Mouse (Mus musculus): ENCODE measurements around the gene Gp1bb.

The Gp1bb gene

GRCm38 (mm10) chr16:18632059-18632458, 9.9 kb upstream of the Gp1bb start:
- ChIA-PET POLR2A (interaction anchor here in 2 of 4 experiments (0.6 to 1.2 kb wide), 7 partner anchors 34 to 420 kb away, joined by 3 to 5 read pairs (median 3); no protein-coding TSS in a partner anchor), CTCF (interaction anchor here in 2 of 4 experiments (0.6 to 1.2 kb wide), 8 partner anchors 9 to 596 kb away, joined by 3 to 7 read pairs (median 4); no protein-coding TSS in a partner anchor)

GRCm38 (mm10) chr16:18631141-18631540, 8.9 kb upstream of the Gp1bb start:
- ChIA-PET CTCF (interaction anchor here in 1 of 4 experiments (1.2 kb wide), 1 partner anchor 188 kb away, joined by 3 read pairs; no protein-coding TSS in a partner anchor), POLR2A (interaction anchor here in 1 of 4 experiments (0.6 to 1.3 kb wide), 2 partner anchors 13 to 100 kb away, joined by 3 to 4 read pairs; no protein-coding TSS in a partner anchor)

GRCm38 (mm10) chr16:18630291-18630690, 8.1 kb upstream of the Gp1bb start:
- ChIA-PET CTCF (interaction anchor here in 2 of 4 experiments (0.5 to 0.6 kb wide), 2 partner anchors 46 to 322 kb away, joined by 3 to 4 read pairs; no protein-coding TSS in a partner anchor), POLR2A (interaction anchor here in 1 of 4 experiments (0.6 to 1.3 kb wide), 2 partner anchors 12 to 19 kb away, joined by 4 to 5 read pairs; no protein-coding TSS in a partner anchor)

- POLR2A ChIA-PET = interaction anchor here in 2 of 4 experiments (0.6 to 0.9 kb wide), 2 partner anchors 20 to 249 kb away, joined by 3 to 5 read pairs; no protein-coding TSS in a partner anchor
- CTCF ChIA-PET = interaction anchor here in 2 of 4 experiments (0.5 to 0.6 kb wide), 2 partner anchors 45 to 323 kb away, joined by 3 to 4 read pairs; no protein-coding TSS in a partner anchor
These were observed 7.4 kb upstream of the Gp1bb start, which contains the start of gene Sept5 for GRCm38 (mm10) chr16:18629390-18630231. Gene Sept5, minus strand, starts transcription at chr16:18629954.

- ChIA-PET CTCF (no interaction called here), POLR2A (interaction anchor here in 1 of 4 experiments (0.7 to 0.9 kb wide), 2 partner anchors 248 to 249 kb away, joined by 3 read pairs; partner anchors contain the start of genes Hira and Mrpl40)
These were observed 6.7 kb upstream of the Gp1bb start for GRCm38 (mm10) chr16:18628948-18629340.

GRCm38 (mm10) chr16:18628206-18628947, 6.2 kb upstream of the Gp1bb start:
- ChIA-PET POLR2A (interaction anchor here in 3 of 4 experiments (0.5 to 0.9 kb wide), 5 partner anchors 127 to 287 kb away, joined by 3 read pairs; partner anchors contain the start of genes Hira (in 1 of the 3) and Mrpl40 (in 1 of the 3)), CTCF (interaction anchor here in 1 of 4 experiments (0.6 kb wide), 1 partner anchor 248 kb away, joined by 3 read pairs; the partner anchor contains the start of genes Hira and Mrpl40)

GRCm38 (mm10) chr16:18627163-18627562, 5.0 kb upstream of the Gp1bb start:
- ChIA-PET POLR2A (interaction anchor here in 1 of 4 experiments (0.9 kb wide), 1 partner anchor 249 kb away, joined by 3 read pairs; the partner anchor contains the start of genes Hira and Mrpl40), CTCF (no interaction called here)

GRCm38 (mm10) chr16:18626376-18626878, 4.2 kb upstream of the Gp1bb start, which contains the start of gene Gm49601:
Gene Gm49601, minus strand, starts transcription at chr16:18626427.
- POLR2A ChIA-PET = interaction anchor here in 2 of 4 experiments (0.5 to 1.5 kb wide), 2 partner anchors 11 to 21 kb away, joined by 3 read pairs; no protein-coding TSS in a partner anchor
- CTCF ChIA-PET = interaction anchor here in 1 of 4 experiments (1.0 kb wide), 1 partner anchor 183 kb away, joined by 3 read pairs; no protein-coding TSS in a partner anchor

GRCm38 (mm10) chr16:18625791-18626311, 3.6 kb upstream of the Gp1bb start:
- POLR2A ChIA-PET = interaction anchor here in 2 of 4 experiments (0.5 to 1.5 kb wide), 2 partner anchors 10 to 20 kb away, joined by 3 read pairs; no protein-coding TSS in a partner anchor
- CTCF ChIA-PET = interaction anchor here in 1 of 4 experiments (1.0 kb wide), 1 partner anchor 183 kb away, joined by 3 read pairs; no protein-coding TSS in a partner anchor

GRCm38 (mm10) chr16:18625097-18625496, 2.9 kb upstream of the Gp1bb start:
- ChIA-PET POLR2A (interaction anchor here in 2 of 4 experiments (0.6 to 1.5 kb wide), 4 partner anchors 19 to 229 kb away, joined by 3 to 5 read pairs (median 4); partner anchors contain the start of gene Tbx1 (in 1 of the 2)), CTCF (interaction anchor here in 1 of 4 experiments (0.7 kb wide), 1 partner anchor 71 kb away, joined by 3 read pairs; no protein-coding TSS in a partner anchor)

- ChIA-PET CTCF (interaction anchor here in 2 of 4 experiments (0.7 to 0.9 kb wide), 2 partner anchors 29 to 71 kb away, joined by 3 to 5 read pairs; no protein-coding TSS in a partner anchor), POLR2A (interaction anchor here in 3 of 4 experiments (0.6 to 1.5 kb wide), 5 partner anchors 34 to 230 kb away, joined by 3 to 5 read pairs (median 5); partner anchors contain the start of gene Tbx1 (in 1 of the 3))
These were observed 2.4 kb upstream of the Gp1bb start for GRCm38 (mm10) chr16:18624641-18625040.

- POLR2A ChIA-PET = interaction anchor here in 3 of 4 experiments (0.7 to 2.0 kb wide), 10 partner anchors 27 to 270 kb away, joined by 3 to 7 read pairs (median 4); partner anchors contain the start of gene Tbx1 (in 1 of the 3)
- CTCF ChIA-PET = interaction anchor here in 3 of 4 experiments (0.5 to 1.9 kb wide), 16 partner anchors 8 to 900 kb away, joined by 3 to 10 read pairs (median 4); no protein-coding TSS in a partner anchor
These were observed 1.7 kb upstream of the Gp1bb start for GRCm38 (mm10) chr16:18623751-18624540.

- ChIA-PET POLR2A (interaction anchor here in 2 of 4 experiments (0.6 to 2.0 kb wide), 7 partner anchors 26 to 278 kb away, joined by 3 to 7 read pairs (median 4); partner anchors contain the start of gene Cdc45 (in 1 of the 2)), CTCF (interaction anchor here in 3 of 4 experiments (0.5 to 1.9 kb wide), 15 partner anchors 7 to 899 kb away, joined by 3 to 10 read pairs (median 3); no protein-coding TSS in a partner anchor)
These were observed 930 bp upstream of the Gp1bb start for GRCm38 (mm10) chr16:18622916-18623750.

GRCm38 (mm10) chr16:18621362-18622001, 721 bp downstream of the Gp1bb start:
- POLR2A ChIA-PET = interaction anchor here in 2 of 4 experiments (1.1 to 2.0 kb wide), 5 partner anchors 31 to 255 kb away, joined by 3 to 6 read pairs (median 3); partner anchors contain the start of genes Cdc45 (in 1 of the 2), Hira (in 1 of the 2), Mrpl40 (in 1 of the 2) and Tbx1 (in 1 of the 2)
- CTCF ChIA-PET = interaction anchor here (0.5 to 7.3 kb wide), 10 partner anchors 11 to 399 kb away, joined by 3 to 118 read pairs (median 4); partner anchors contain the start of gene Tbx1 (in 1 of the 4)

Measured in embryonic stem cell, embryonic (primary cell).